Mouse (Mus musculus): Measurements from ENCODE around the gene Vmn1r212. TPM values are rescaled to one million over a fixed set of nuclear protein-coding genes. Genes with fewer than 3 reads are reported as not detected.
"Not testable (repeated sequence)": the region's sequence is repeated elsewhere in the genome, so short reads cannot be mapped to it uniquely, and the experiment has no call there.

The Vmn1r212 gene
- polyA plus RNA-seq (2015; fragmentation: Nextera tagmentation; extraction: Ambion mirVana): not detected in 2 replicates

DNA sequence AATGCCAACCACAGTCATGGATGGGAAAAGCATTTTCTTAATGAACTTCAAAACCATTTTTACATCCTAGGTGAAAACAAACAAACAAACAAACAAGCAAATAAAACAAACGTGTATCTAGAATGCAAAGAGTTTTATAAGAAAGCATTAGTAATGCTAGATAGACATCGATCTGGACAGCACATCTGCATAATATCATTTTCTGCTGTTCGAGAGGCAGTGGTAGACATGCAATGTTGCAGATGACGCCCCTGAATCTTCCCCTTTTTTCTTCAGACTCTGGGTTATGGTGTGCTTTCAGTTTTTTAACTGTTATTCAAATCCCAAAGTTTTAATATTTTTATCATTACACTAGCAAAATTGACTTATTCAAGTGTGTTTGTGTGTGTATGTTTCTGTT, at the start of gene Vmn1r212:
TSS of gene Vmn1r212 (minus strand) at position 101 of the 400 bp plus-strand sequence.
- no peak for TF ChIP-seq CTCF (IDR thresholded peaks at IDR 0.05; ENCODE audit: low read depth)
- H3K4me1 ChIP-seq (replicated peaks; ENCODE audit: control insufficient read depth, insufficient read depth, low read length): no peaks in the 10 kb centered on the region
- ATAC-seq: no peak
- H3K36me3 ChIP-seq (ENCODE audit: control insufficient read depth, insufficient read depth): no peaks in the 10 kb centered on the region
- no peaks in the 10 kb centered on the region for H3K27me3 ChIP-seq (replicated peaks; ENCODE audit: control insufficient read depth, insufficient read depth, low read length)
- no peak within 1 kb of the TSS for H3K4me3 ChIP-seq (ENCODE audit: low read depth, low read length)
- no peaks in the 10 kb centered on the region for H3K9me3 ChIP-seq (ENCODE audit: control insufficient read depth)
- H3K9ac ChIP-seq (ENCODE audit: low read depth, low read length): no peak within 1 kb of the TSS
- no peak within 1 kb of the TSS for H3K27ac ChIP-seq (ENCODE audit: low read depth, low read length)
- 77% methylated on average over 4 of the region's 4 CpGs for WGBS
- no peak within 1 kb of the TSS for H3K4me2 ChIP-seq (replicated peaks; ENCODE audit: low read depth)

DNA sequence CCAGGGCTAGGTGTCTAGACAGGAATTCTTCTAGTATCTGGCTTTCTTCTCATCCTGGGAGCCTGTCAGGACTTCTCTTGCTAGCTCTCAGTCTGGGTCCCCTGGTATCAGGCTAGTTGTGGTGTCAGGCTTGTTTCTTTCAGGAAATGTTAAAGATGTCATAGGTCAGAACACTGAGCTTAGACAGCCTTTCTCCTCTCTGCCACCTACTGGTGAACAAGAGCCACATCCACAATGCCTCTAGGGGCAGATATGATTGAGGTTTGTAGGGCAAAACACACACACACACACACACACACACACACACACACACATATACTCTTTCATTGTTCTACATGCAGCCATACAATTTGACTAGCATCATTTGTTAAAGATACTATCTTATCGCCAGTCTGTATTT, 4.7 kb downstream of the Vmn1r212 start:
- Histone ChIP-seq H3K9ac (ENCODE audit: low read depth, low read length) (no peak overlapping the region), H3K9me3 (ENCODE audit: control insufficient read depth) (no peaks in the 10 kb centered on the region), H3K36me3 (ENCODE audit: control insufficient read depth, insufficient read depth) (no peaks in the 10 kb centered on the region), H3K4me3 (ENCODE audit: low read depth, low read length) (no peak overlapping the region), H3K4me1 (replicated peaks; ENCODE audit: control insufficient read depth, insufficient read depth, low read length) (no peaks in the 10 kb centered on the region), H3K4me2 (replicated peaks; ENCODE audit: low read depth) (no peak overlapping the region), H3K27ac (ENCODE audit: low read depth, low read length) (no peak overlapping the region), H3K27me3 (replicated peaks; ENCODE audit: control insufficient read depth, insufficient read depth, low read length) (no peaks in the 10 kb centered on the region)
- TF ChIP-seq CTCF (IDR thresholded peaks at IDR 0.05; ENCODE audit: low read depth): peak; percentile 37
- 96% methylated on average over 1 of the region's 1 CpGs for WGBS
- no peak for ATAC-seq

DNA sequence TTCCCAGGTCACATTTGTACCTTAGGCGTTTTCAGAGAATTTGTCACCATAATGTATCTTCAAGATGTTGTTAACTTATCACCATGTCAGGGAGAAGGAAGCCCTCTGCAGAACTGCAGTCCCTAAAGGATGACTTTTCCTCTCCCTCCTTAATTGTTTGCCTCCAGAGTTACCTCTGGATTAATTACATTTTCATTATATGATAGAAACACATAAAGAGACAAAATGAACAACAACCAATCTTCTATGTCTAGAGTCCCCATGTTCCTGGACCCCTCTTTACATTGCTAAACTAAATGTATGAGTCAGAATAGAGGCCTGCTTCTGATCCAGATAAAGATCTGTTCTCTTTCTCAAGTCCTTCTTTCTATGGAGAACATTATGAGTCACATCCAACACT, 26.5 kb downstream of the Vmn1r212 start, which contains the start of gene Vmn1r211:
TSS of gene Vmn1r211 (minus strand) at position 101 of the 400 bp plus-strand sequence.
- 70% methylated on average over 1 of the region's 1 CpGs for WGBS
- no peak for TF ChIP-seq CTCF (IDR thresholded peaks at IDR 0.05; ENCODE audit: low read depth)
- Histone ChIP-seq H3K4me3 (ENCODE audit: low read depth, low read length) (no peak within 1 kb of the TSS), H3K36me3 (ENCODE audit: control insufficient read depth, insufficient read depth) (no peaks in the 10 kb centered on the region), H3K4me2 (replicated peaks; ENCODE audit: low read depth) (no peak within 1 kb of the TSS), H3K27me3 (replicated peaks; ENCODE audit: control insufficient read depth, insufficient read depth, low read length) (no peaks in the 10 kb centered on the region), H3K4me1 (replicated peaks; ENCODE audit: control insufficient read depth, insufficient read depth, low read length) (no peaks in the 10 kb centered on the region), H3K27ac (ENCODE audit: low read depth, low read length) (no peak within 1 kb of the TSS), H3K9ac (ENCODE audit: low read depth, low read length) (no peak within 1 kb of the TSS), H3K9me3 (ENCODE audit: control insufficient read depth) (no peaks in the 10 kb centered on the region)
- ATAC-seq: no peak

DNA sequence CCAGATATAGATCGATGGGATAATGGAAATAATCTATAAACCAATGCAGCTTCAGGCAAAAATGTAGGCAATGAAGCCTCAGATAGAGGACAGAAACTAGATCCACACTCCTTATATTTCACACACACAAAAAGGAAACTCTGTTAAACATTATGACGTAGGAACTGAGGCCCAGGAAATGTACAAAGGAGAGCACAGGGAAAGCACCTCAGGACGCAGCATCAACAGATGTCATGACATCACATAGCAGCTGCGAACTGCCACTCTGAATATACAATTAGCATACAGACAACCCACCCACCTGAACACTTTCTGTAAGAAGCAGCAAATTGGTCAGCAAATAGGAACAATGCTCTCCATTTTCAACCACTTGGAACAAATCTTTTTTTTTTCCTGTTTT, 29.2 kb downstream of the Vmn1r212 start:
- no peaks in the 10 kb centered on the region for H3K9me3 ChIP-seq (ENCODE audit: control insufficient read depth)
- ATAC-seq: no peak
- H3K4me3 ChIP-seq (ENCODE audit: low read depth, low read length): no peak overlapping the region
- 74% methylated on average over 4 of the region's 4 CpGs for WGBS
- no peak for TF ChIP-seq CTCF (IDR thresholded peaks at IDR 0.05; ENCODE audit: low read depth)
- no peak overlapping the region for H3K9ac ChIP-seq (ENCODE audit: low read depth, low read length)
- H3K4me1 ChIP-seq (replicated peaks; ENCODE audit: control insufficient read depth, insufficient read depth, low read length): no peaks in the 10 kb centered on the region
- H3K4me2 ChIP-seq (replicated peaks; ENCODE audit: low read depth): no peak overlapping the region
- no peaks in the 10 kb centered on the region for H3K27me3 ChIP-seq (replicated peaks; ENCODE audit: control insufficient read depth, insufficient read depth, low read length)
- H3K27ac ChIP-seq (ENCODE audit: low read depth, low read length): no peak overlapping the region
- H3K36me3 ChIP-seq (ENCODE audit: control insufficient read depth, insufficient read depth): no peaks in the 10 kb centered on the region

DNA sequence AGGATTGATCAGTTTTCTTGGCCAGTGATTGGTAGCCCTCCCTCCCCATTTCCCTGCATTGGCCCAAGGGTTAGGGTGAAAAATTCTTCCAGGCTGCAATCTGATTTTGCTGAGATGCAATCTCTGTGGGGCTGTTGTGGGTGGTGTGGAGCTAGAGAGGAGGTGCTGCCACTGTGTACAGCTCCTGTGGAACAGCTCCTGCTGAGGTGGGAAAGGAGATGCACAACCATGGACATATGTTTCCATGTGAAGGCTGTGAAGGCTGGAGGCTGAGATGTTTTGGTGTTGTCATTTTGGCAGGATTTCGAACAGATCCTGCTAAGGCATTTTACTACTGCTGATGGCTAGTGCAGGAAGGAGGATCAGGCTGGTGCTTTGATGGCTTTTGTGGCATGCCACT, 37.2 kb downstream of the Vmn1r212 start:
- WGBS: 82% methylated on average over 1 of the region's 1 CpGs
- H3K36me3 ChIP-seq (ENCODE audit: control insufficient read depth, insufficient read depth): no peaks in the 10 kb centered on the region
- ATAC-seq: no peak

DNA sequence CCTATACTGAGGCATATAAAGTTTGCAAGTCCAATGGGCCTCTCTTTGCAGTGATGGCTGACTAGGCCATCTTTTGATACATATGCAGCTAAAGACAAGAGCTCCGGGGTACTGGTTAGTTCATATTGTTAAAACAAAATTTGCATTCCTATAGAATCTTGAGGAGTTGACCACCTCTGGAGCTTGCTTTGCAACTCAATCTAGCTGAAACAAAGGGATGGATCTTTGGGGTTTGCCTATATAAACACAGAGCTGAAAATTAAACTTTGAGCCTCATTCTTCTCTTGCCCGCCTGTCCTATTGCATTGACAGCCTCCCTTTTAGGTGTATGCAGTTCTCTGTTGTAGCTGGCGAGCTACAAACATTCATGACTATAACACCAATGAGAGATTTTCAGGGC, 39.7 kb downstream of the Vmn1r212 start:
- not testable (repeated sequence) for ATAC-seq; H3K4me2 ChIP-seq (replicated peaks; ENCODE audit: low read depth); H3K27me3 ChIP-seq (replicated peaks; ENCODE audit: control insufficient read depth, insufficient read depth, low read length); H3K9me3 ChIP-seq (ENCODE audit: control insufficient read depth); H3K9ac ChIP-seq (ENCODE audit: low read depth, low read length); H3K4me1 ChIP-seq (replicated peaks; ENCODE audit: control insufficient read depth, insufficient read depth, low read length); H3K27ac ChIP-seq (ENCODE audit: low read depth, low read length); H3K4me3 ChIP-seq (ENCODE audit: low read depth, low read length); H3K36me3 ChIP-seq (ENCODE audit: control insufficient read depth, insufficient read depth)
- WGBS: 73% methylated on average over 3 of the region's 3 CpGs

More for the DNA sequence above, 37.2 kb downstream of the Vmn1r212 start:
- no peaks in the 10 kb centered on the region for H3K4me1 ChIP-seq (replicated peaks; ENCODE audit: control insufficient read depth, insufficient read depth, low read length)
- no peak overlapping the region for H3K27ac ChIP-seq (ENCODE audit: low read depth, low read length)
- no peaks in the 10 kb centered on the region for H3K27me3 ChIP-seq (replicated peaks; ENCODE audit: control insufficient read depth, insufficient read depth, low read length)
- no peak for TF ChIP-seq CTCF (IDR thresholded peaks at IDR 0.05; ENCODE audit: low read depth)
- no peak overlapping the region for H3K9ac ChIP-seq (ENCODE audit: low read depth, low read length)
- no peak overlapping the region for H3K4me2 ChIP-seq (replicated peaks; ENCODE audit: low read depth)
- H3K9me3 ChIP-seq (ENCODE audit: control insufficient read depth): no peaks in the 10 kb centered on the region
- no peak overlapping the region for H3K4me3 ChIP-seq (ENCODE audit: low read depth, low read length)

Other genes with a start within 250 kb of the Vmn1r212 start
- gene Vmn1r207-ps, start 154.6 kb downstream of the Vmn1r212 start, polyA plus RNA-seq (2015; fragmentation: Nextera tagmentation; extraction: Ambion mirVana): not detected in 2 replicates
- not detected in 2 replicates for gene Vmn1r208, start 106.8 kb downstream of the Vmn1r212 start, polyA plus RNA-seq (2015; fragmentation: Nextera tagmentation; extraction: Ambion mirVana)
- not detected in 2 replicates for gene Vmn1r209, start 74.5 kb downstream of the Vmn1r212 start, polyA plus RNA-seq (2015; fragmentation: Nextera tagmentation; extraction: Ambion mirVana)
- gene Vmn1r210, start 52.9 kb downstream of the Vmn1r212 start, polyA plus RNA-seq (2015; fragmentation: Nextera tagmentation; extraction: Ambion mirVana): not detected in 2 replicates
- not detected in 2 replicates for gene Vmn1r211, start 26.6 kb downstream of the Vmn1r212 start, polyA plus RNA-seq (2015; fragmentation: Nextera tagmentation; extraction: Ambion mirVana)
- gene Vmn1r213, start 123.5 kb upstream of the Vmn1r212 start, polyA plus RNA-seq (2015; fragmentation: Nextera tagmentation; extraction: Ambion mirVana): not detected in 2 replicates
- not detected in 2 replicates for gene Vmn1r214, start 146.2 kb upstream of the Vmn1r212 start, polyA plus RNA-seq (2015; fragmentation: Nextera tagmentation; extraction: Ambion mirVana)
- gene Vmn1r215, start 183.8 kb upstream of the Vmn1r212 start, polyA plus RNA-seq (2015; fragmentation: Nextera tagmentation; extraction: Ambion mirVana): not detected in 2 replicates
- gene Vmn1r217, start 234.0 kb upstream of the Vmn1r212 start, polyA plus RNA-seq (2015; fragmentation: Nextera tagmentation; extraction: Ambion mirVana): not detected in 2 replicates
- gene Vmn1r218, start 248.9 kb upstream of the Vmn1r212 start, polyA plus RNA-seq (2015; fragmentation: Nextera tagmentation; extraction: Ambion mirVana): not detected in 2 replicates

All from intestine, postnatal 0 days (tissue).